Mouse (Mus musculus): ENCODE measurements around the gene Slc12a6. TPM values are rescaled to one million over a fixed set of nuclear protein-coding genes. Genes with fewer than 3 reads are reported as not detected.
A peak's percentile ranks its signal among the peaks of the same experiment; 100 is the strongest.

Gene Slc12a6
- 17.9 and 18.1 TPM in 2 replicates for polyA plus RNA-seq (2014; fragmentation: Nextera tagmentation; extraction: Ambion mirVana)

DNA sequence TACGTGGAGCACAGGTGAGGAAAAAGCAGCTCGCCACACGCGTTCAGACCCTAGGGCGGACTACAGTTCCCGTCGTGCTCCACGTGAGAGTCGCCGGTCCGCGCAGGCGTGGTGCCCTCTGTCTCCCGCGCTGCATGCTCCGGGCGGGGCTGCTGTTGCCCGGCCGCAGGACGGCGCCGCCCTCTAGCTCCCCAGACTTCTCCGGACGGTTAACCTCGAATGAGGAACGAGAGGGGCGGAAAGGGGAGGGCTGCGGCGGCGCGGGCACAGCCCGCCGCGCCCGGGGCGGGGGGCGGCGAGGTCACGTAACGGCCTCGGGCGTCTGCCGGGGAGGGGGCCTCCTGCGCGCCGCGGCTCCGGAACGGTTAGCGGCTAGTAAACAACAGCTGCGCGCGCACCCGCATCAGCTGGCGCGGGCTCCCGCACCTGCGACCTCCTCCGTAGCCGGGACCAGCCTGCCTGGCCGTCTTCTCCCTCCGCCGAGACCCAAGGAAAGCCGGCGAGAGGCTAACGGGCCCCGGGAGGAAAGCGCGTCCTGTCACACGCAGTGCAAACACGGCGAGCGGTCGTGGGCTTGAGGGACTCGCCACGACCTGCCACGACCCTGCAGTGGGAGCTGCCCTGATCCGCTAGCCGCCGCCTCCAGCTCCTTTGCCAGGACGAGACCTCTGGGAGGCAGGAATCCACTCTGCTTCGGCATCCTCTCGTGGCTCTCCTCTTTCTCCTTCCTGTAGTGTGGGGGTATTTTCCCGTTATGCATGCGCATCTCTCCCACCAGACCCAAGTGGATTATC, at the start of gene Slc12a6:
Gene Slc12a6, plus strand, starts transcription at position 378 of the 794 bp plus-strand sequence.
- peaks cover 2 to 25% of the 10 kb centered on the region in 2 experiments for H3K4me1 ChIP-seq (ENCODE audit: control insufficient read depth in 2 of 2, insufficient read depth in 2 of 2, low read length in 2 of 2)
- under 1% methylated on average over 85 of the region's 85 CpGs for WGBS
- no peaks in the 10 kb centered on the region for H3K27me3 ChIP-seq (ENCODE audit: control insufficient read depth, insufficient read depth, low read length)

GRCm38 (mm10) chr2:112215977-112216376, 49.6 kb upstream of the Slc12a6 start:
- H3K4me1 ChIP-seq (ENCODE audit: control insufficient read depth in 2 of 2, insufficient read depth in 2 of 2, low read length in 2 of 2) = no peaks in the 10 kb centered on the region
- H3K27me3 ChIP-seq (ENCODE audit: control insufficient read depth, insufficient read depth, low read length) = no peaks in the 10 kb centered on the region
- H3K9me3 ChIP-seq (ENCODE audit: control insufficient read depth, low read length) = no peaks in the 10 kb centered on the region
- H3K27ac ChIP-seq (replicated peaks in 1 of 2; ENCODE audit: control insufficient read depth in 1 of 2, insufficient read depth in 1 of 2, low read depth in 2 of 2, low read length in 2 of 2) = no peak overlapping the region
- H3K36me3 ChIP-seq (ENCODE audit: control insufficient read depth, insufficient read depth, low read length) = no peaks in the 10 kb centered on the region
- H3K4me3 ChIP-seq (ENCODE audit: control insufficient read depth in 1 of 2, insufficient read depth in 1 of 2, low read depth in 1 of 2, low read length in 2 of 2) = no peak overlapping the region
- H3K9ac ChIP-seq (ENCODE audit: low read length) = no peak overlapping the region
- no peak for ATAC-seq (ENCODE audit: insufficient number of reproducible peaks, insufficient read depth, low FRiP score, low read depth)
- H3K4me2 ChIP-seq (ENCODE audit: low read length) = no peak overlapping the region
- WGBS = 3% methylated on average over 1 of the region's 1 CpGs

More for the DNA sequence above, at the start of gene Slc12a6:
- peak within 1 kb of the TSS; percentile 90 for H3K4me2 ChIP-seq (ENCODE audit: low read length)
- H3K9me3 ChIP-seq (ENCODE audit: control insufficient read depth, low read length) = no peaks in the 10 kb centered on the region
- peak within 1 kb of the TSS; percentile 87 to 88 for H3K4me3 ChIP-seq (ENCODE audit: control insufficient read depth in 1 of 2, insufficient read depth in 1 of 2, low read depth in 1 of 2, low read length in 2 of 2)
- ATAC-seq (ENCODE audit: insufficient number of reproducible peaks, insufficient read depth, low FRiP score, low read depth) = peak; percentile 94
- peak within 1 kb of the TSS; percentile 89 for H3K9ac ChIP-seq (ENCODE audit: low read length)
- peak within 1 kb of the TSS; percentile 91 to 96 for H3K27ac ChIP-seq (replicated peaks in 1 of 2; ENCODE audit: control insufficient read depth in 1 of 2, insufficient read depth in 1 of 2, low read depth in 2 of 2, low read length in 2 of 2)
- no peaks in the 10 kb centered on the region for H3K36me3 ChIP-seq (ENCODE audit: control insufficient read depth, insufficient read depth, low read length)

DNA sequence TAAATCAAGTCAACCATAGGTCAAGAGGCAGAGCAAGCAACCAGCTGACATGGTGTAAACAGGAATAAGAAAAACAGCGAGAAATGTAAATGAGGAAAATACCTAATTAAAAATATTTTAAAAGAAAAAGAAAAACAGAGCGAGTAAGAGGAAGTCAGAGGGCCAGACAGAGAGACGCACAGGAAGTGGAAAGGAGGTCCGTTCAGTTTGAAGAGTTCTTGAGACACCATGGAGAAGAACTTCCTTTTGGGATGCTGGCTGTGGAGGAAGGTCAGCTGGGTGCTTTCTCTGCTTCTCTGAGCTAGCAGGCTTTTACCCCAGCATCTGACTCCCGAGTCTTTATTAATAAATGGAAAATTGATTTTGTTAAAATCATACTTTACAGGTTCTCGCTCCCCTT, 48.0 kb upstream of the Slc12a6 start:
- Histone ChIP-seq H3K4me2 (ENCODE audit: low read length) (no peak overlapping the region), H3K4me3 (ENCODE audit: control insufficient read depth in 1 of 2, insufficient read depth in 1 of 2, low read depth in 1 of 2, low read length in 2 of 2) (no peak overlapping the region), H3K4me1 (ENCODE audit: control insufficient read depth in 2 of 2, insufficient read depth in 2 of 2, low read length in 2 of 2) (no peaks in the 10 kb centered on the region), H3K27ac (replicated peaks in 1 of 2; ENCODE audit: control insufficient read depth in 1 of 2, insufficient read depth in 1 of 2, low read depth in 2 of 2, low read length in 2 of 2) (no peak overlapping the region), H3K36me3 (ENCODE audit: control insufficient read depth, insufficient read depth, low read length) (no peaks in the 10 kb centered on the region), H3K27me3 (ENCODE audit: control insufficient read depth, insufficient read depth, low read length) (no peaks in the 10 kb centered on the region), H3K9ac (ENCODE audit: low read length) (no peak overlapping the region), H3K9me3 (ENCODE audit: control insufficient read depth, low read length) (no peaks in the 10 kb centered on the region)
- WGBS = 65% methylated on average over 6 of the region's 6 CpGs
- no peak for ATAC-seq (ENCODE audit: insufficient number of reproducible peaks, insufficient read depth, low FRiP score, low read depth)

GRCm38 (mm10) chr2:112220880-112221279, 44.7 kb upstream of the Slc12a6 start:
- 73% methylated on average over 5 of the region's 5 CpGs for WGBS
- no peak overlapping the region for H3K4me3 ChIP-seq (ENCODE audit: control insufficient read depth in 1 of 2, insufficient read depth in 1 of 2, low read depth in 1 of 2, low read length in 2 of 2)
- no peak overlapping the region for H3K27ac ChIP-seq (replicated peaks in 1 of 2; ENCODE audit: control insufficient read depth in 1 of 2, insufficient read depth in 1 of 2, low read depth in 2 of 2, low read length in 2 of 2)
- H3K9me3 ChIP-seq (ENCODE audit: control insufficient read depth, low read length) = no peaks in the 10 kb centered on the region
- no peak overlapping the region for H3K4me2 ChIP-seq (ENCODE audit: low read length)
- H3K9ac ChIP-seq (ENCODE audit: low read length) = no peak overlapping the region
- ATAC-seq (ENCODE audit: insufficient number of reproducible peaks, insufficient read depth, low FRiP score, low read depth) = no peak
- no peaks in the 10 kb centered on the region for H3K27me3 ChIP-seq (ENCODE audit: control insufficient read depth, insufficient read depth, low read length)
- no peaks in the 10 kb centered on the region for H3K4me1 ChIP-seq (ENCODE audit: control insufficient read depth in 2 of 2, insufficient read depth in 2 of 2, low read length in 2 of 2)
- H3K36me3 ChIP-seq (ENCODE audit: control insufficient read depth, insufficient read depth, low read length) = no peaks in the 10 kb centered on the region

DNA sequence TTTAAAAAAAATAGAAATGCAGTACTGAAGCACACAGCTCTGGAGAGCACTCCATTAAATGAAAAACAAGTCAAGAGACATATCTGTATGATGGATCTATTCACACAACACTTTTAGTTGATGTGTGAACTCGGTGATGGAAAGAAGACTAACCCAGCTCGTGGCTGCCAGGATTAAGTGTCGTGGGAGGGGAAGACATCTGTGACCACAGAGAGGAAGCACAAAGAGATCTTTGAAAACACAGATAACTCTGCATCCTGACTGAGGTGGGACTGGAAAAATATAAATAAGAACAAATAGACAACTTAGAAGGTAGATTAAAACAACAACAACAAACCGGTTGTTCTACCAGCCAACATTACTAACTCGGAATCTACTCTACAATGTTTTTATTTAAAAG, 43.0 kb upstream of the Slc12a6 start:
- WGBS = 49% methylated on average over 5 of the region's 5 CpGs
- H3K9me3 ChIP-seq (ENCODE audit: control insufficient read depth, low read length) = no peaks in the 10 kb centered on the region
- no peak overlapping the region for H3K4me2 ChIP-seq (ENCODE audit: low read length)
- no peaks in the 10 kb centered on the region for H3K4me1 ChIP-seq (ENCODE audit: control insufficient read depth in 2 of 2, insufficient read depth in 2 of 2, low read length in 2 of 2)
- no peak overlapping the region for H3K4me3 ChIP-seq (ENCODE audit: control insufficient read depth in 1 of 2, insufficient read depth in 1 of 2, low read depth in 1 of 2, low read length in 2 of 2)
- H3K9ac ChIP-seq (ENCODE audit: low read length) = no peak overlapping the region
- H3K27ac ChIP-seq (replicated peaks in 1 of 2; ENCODE audit: control insufficient read depth in 1 of 2, insufficient read depth in 1 of 2, low read depth in 2 of 2, low read length in 2 of 2) = no peak overlapping the region
- no peaks in the 10 kb centered on the region for H3K36me3 ChIP-seq (ENCODE audit: control insufficient read depth, insufficient read depth, low read length)
- H3K27me3 ChIP-seq (ENCODE audit: control insufficient read depth, insufficient read depth, low read length) = no peaks in the 10 kb centered on the region
- no peak for ATAC-seq (ENCODE audit: insufficient number of reproducible peaks, insufficient read depth, low FRiP score, low read depth)

DNA sequence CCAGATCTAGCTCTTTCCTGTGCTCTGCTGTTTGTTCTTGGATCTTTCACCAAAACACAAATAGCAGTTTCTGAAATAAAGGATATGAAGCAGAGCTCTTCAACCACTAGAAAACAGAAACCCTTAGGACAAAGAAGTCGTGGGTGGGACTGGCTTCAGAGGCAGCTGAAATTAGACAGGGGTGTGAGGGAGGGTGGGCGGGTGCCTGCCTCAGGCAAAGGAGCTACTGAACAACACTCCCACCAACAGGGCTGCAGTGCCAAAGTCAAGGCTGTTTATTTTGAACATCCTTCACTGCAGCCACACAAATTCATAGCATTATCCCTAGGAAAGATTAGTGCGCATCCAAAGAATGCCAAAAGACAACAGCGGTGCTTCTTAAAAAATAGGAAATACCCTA, 41.3 kb upstream of the Slc12a6 start:
- Histone ChIP-seq H3K4me1 (ENCODE audit: control insufficient read depth in 2 of 2, insufficient read depth in 2 of 2, low read length in 2 of 2) (no peaks in the 10 kb centered on the region), H3K9me3 (ENCODE audit: control insufficient read depth, low read length) (no peaks in the 10 kb centered on the region), H3K27ac (replicated peaks in 1 of 2; ENCODE audit: control insufficient read depth in 1 of 2, insufficient read depth in 1 of 2, low read depth in 2 of 2, low read length in 2 of 2) (no peak overlapping the region), H3K9ac (ENCODE audit: low read length) (no peak overlapping the region), H3K4me3 (ENCODE audit: control insufficient read depth in 1 of 2, insufficient read depth in 1 of 2, low read depth in 1 of 2, low read length in 2 of 2) (no peak overlapping the region), H3K27me3 (ENCODE audit: control insufficient read depth, insufficient read depth, low read length) (no peaks in the 10 kb centered on the region), H3K36me3 (ENCODE audit: control insufficient read depth, insufficient read depth, low read length) (no peaks in the 10 kb centered on the region), H3K4me2 (ENCODE audit: low read length) (no peak overlapping the region)
- no peak for ATAC-seq (ENCODE audit: insufficient number of reproducible peaks, insufficient read depth, low FRiP score, low read depth)
- 55% methylated on average over 4 of the region's 4 CpGs for WGBS

- H3K27ac ChIP-seq (replicated peaks in 1 of 2; ENCODE audit: control insufficient read depth in 1 of 2, insufficient read depth in 1 of 2, low read depth in 2 of 2, low read length in 2 of 2) = no peak overlapping the region
- no peak overlapping the region for H3K9ac ChIP-seq (ENCODE audit: low read length)
- H3K27me3 ChIP-seq (ENCODE audit: control insufficient read depth, insufficient read depth, low read length) = no peaks in the 10 kb centered on the region
- 90% methylated on average over 1 of the region's 1 CpGs for WGBS
- no peaks in the 10 kb centered on the region for H3K36me3 ChIP-seq (ENCODE audit: control insufficient read depth, insufficient read depth, low read length)
- H3K9me3 ChIP-seq (ENCODE audit: control insufficient read depth, low read length) = no peaks in the 10 kb centered on the region
- no peak overlapping the region for H3K4me2 ChIP-seq (ENCODE audit: low read length)
- H3K4me3 ChIP-seq (ENCODE audit: control insufficient read depth in 1 of 2, insufficient read depth in 1 of 2, low read depth in 1 of 2, low read length in 2 of 2) = no peak overlapping the region
- H3K4me1 ChIP-seq (ENCODE audit: control insufficient read depth in 2 of 2, insufficient read depth in 2 of 2, low read length in 2 of 2) = no peaks in the 10 kb centered on the region
- no peak for ATAC-seq (ENCODE audit: insufficient number of reproducible peaks, insufficient read depth, low FRiP score, low read depth)
Measured at GRCm38 (mm10) chr2:112232623-112233022, 33.0 kb upstream of the Slc12a6 start.

DNA sequence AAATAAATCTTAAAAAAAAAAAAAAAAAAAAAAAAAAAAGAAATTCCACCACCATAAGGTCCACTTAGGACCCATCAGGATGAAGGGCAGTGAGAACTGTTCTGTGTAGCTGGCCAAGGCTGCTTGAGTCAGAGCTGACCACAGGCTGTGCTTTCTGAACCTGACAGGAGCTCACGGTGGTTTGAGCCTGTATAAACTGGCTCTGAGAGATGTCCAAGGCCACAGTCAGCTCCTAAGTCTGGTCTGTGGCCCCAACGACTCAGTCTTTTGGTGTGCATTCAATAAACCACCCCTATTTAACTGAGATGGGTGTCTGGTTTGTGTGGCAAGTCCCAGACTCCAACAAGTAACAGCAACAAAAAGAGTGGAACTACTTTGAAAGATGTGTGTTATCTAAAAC, 29.0 kb upstream of the Slc12a6 start:
- Histone ChIP-seq H3K27ac (replicated peaks in 1 of 2; ENCODE audit: control insufficient read depth in 1 of 2, insufficient read depth in 1 of 2, low read depth in 2 of 2, low read length in 2 of 2) (no peak overlapping the region), H3K27me3 (ENCODE audit: control insufficient read depth, insufficient read depth, low read length) (no peaks in the 10 kb centered on the region), H3K4me3 (ENCODE audit: control insufficient read depth in 1 of 2, insufficient read depth in 1 of 2, low read depth in 1 of 2, low read length in 2 of 2) (no peak overlapping the region), H3K4me2 (ENCODE audit: low read length) (no peak overlapping the region), H3K4me1 (ENCODE audit: control insufficient read depth in 2 of 2, insufficient read depth in 2 of 2, low read length in 2 of 2) (peaks cover 4 to 14% of the 10 kb centered on the region in 2 experiments), H3K9ac (ENCODE audit: low read length) (no peak overlapping the region), H3K9me3 (ENCODE audit: control insufficient read depth, low read length) (no peaks in the 10 kb centered on the region), H3K36me3 (ENCODE audit: control insufficient read depth, insufficient read depth, low read length) (no peaks in the 10 kb centered on the region)
- WGBS = 77% methylated on average over 2 of the region's 2 CpGs
- ATAC-seq (ENCODE audit: insufficient number of reproducible peaks, insufficient read depth, low FRiP score, low read depth) = no peak
